Mouse (Mus musculus): ENCODE results near the gene Gm45062. TPM values are rescaled to one million over a fixed set of nuclear protein-coding genes. Genes with fewer than 3 reads are reported as not detected.

Gm45062 gene
- polyA plus RNA-seq, 1 experiment from 2014 or later, result 9.1 TPM

GRCm38 (mm10) chr6:8360805-8361204, 101.6 kb downstream of the Gm45062 start:
- no peak for DNase-seq (ENCODE audit: low spot score)
- Histone ChIP-seq H3K4me1 (no peaks in the 10 kb centered on the region), H3K27ac (no peak overlapping the region), H3K36me3 (no peaks in the 10 kb centered on the region), H3K9me3 (no peaks in the 10 kb centered on the region), H3K4me3 (no peak overlapping the region), H3K27me3 (ENCODE audit: insufficient read depth, poor library complexity, severe bottlenecking) (no peaks in the 10 kb centered on the region)
- WGBS, result 85% methylated on average over 7 of the region's 7 CpGs

- WGBS, result 67% methylated on average over 12 of the region's 12 CpGs
- DNase-seq (ENCODE audit: low spot score), result no peak
Observed at GRCm38 (mm10) chr6:8364033-8364756, 104.9 kb downstream of the Gm45062 start.

GRCm38 (mm10) chr6:8364757-8365150, 105.5 kb downstream of the Gm45062 start:
- no peaks in the 10 kb centered on the region for H3K4me1 ChIP-seq
- 85% methylated on average over 11 of the region's 11 CpGs for WGBS
- H3K36me3 ChIP-seq, result no peaks in the 10 kb centered on the region
- H3K4me3 ChIP-seq, result no peak overlapping the region
- no peaks in the 10 kb centered on the region for H3K9me3 ChIP-seq
- DNase-seq (ENCODE audit: low spot score), result no peak
- no peaks in the 10 kb centered on the region for H3K27me3 ChIP-seq (ENCODE audit: insufficient read depth, poor library complexity, severe bottlenecking)
- H3K27ac ChIP-seq, result no peak overlapping the region

More at GRCm38 (mm10) chr6:8364033-8364756, 104.9 kb downstream of the Gm45062 start:
- Histone ChIP-seq H3K27me3 (ENCODE audit: insufficient read depth, poor library complexity, severe bottlenecking) (no peaks in the 10 kb centered on the region), H3K36me3 (no peaks in the 10 kb centered on the region), H3K4me1 (no peaks in the 10 kb centered on the region), H3K4me3 (no peak overlapping the region), H3K9me3 (no peaks in the 10 kb centered on the region), H3K27ac (no peak overlapping the region)

- H3K9me3 ChIP-seq, result no peaks in the 10 kb centered on the region
- DNase-seq (ENCODE audit: low spot score), result no peak
- no peaks in the 10 kb centered on the region for H3K27me3 ChIP-seq (ENCODE audit: insufficient read depth, poor library complexity, severe bottlenecking)
- no peaks in the 10 kb centered on the region for H3K36me3 ChIP-seq
- WGBS, result 85% methylated on average over 4 of the region's 4 CpGs
- H3K4me1 ChIP-seq, result no peaks in the 10 kb centered on the region
- no peak overlapping the region for H3K4me3 ChIP-seq
- no peak overlapping the region for H3K27ac ChIP-seq
Observed at GRCm38 (mm10) chr6:8367675-8368074, 108.4 kb downstream of the Gm45062 start.

GRCm38 (mm10) chr6:8368198-8368864, 109.1 kb downstream of the Gm45062 start:
- H3K27ac ChIP-seq, result no peak overlapping the region
- WGBS, result 76% methylated on average over 2 of the region's 2 CpGs
- H3K4me1 ChIP-seq, result no peaks in the 10 kb centered on the region
- no peaks in the 10 kb centered on the region for H3K9me3 ChIP-seq
- DNase-seq (ENCODE audit: low spot score), result no peak
- H3K4me3 ChIP-seq, result no peak overlapping the region
- H3K27me3 ChIP-seq (ENCODE audit: insufficient read depth, poor library complexity, severe bottlenecking), result no peaks in the 10 kb centered on the region
- no peaks in the 10 kb centered on the region for H3K36me3 ChIP-seq

- Histone ChIP-seq H3K4me3 (no peak overlapping the region), H3K27ac (no peak overlapping the region), H3K4me1 (peaks cover 3% of the 10 kb centered on the region; the same call in 1 of the 2 replicates), H3K27me3 (ENCODE audit: insufficient read depth, poor library complexity, severe bottlenecking) (no peaks in the 10 kb centered on the region), H3K9me3 (no peaks in the 10 kb centered on the region), H3K36me3 (no peaks in the 10 kb centered on the region)
- no peak for DNase-seq (ENCODE audit: low spot score)
- WGBS, result 86% methylated on average over 3 of the region's 3 CpGs
Observed at GRCm38 (mm10) chr6:8370624-8371023, 111.4 kb downstream of the Gm45062 start.

GRCm38 (mm10) chr6:8373051-8373450, 113.8 kb downstream of the Gm45062 start:
- no peak overlapping the region for H3K27ac ChIP-seq
- no peaks in the 10 kb centered on the region for H3K9me3 ChIP-seq
- no peaks in the 10 kb centered on the region for H3K27me3 ChIP-seq (ENCODE audit: insufficient read depth, poor library complexity, severe bottlenecking)
- no peak overlapping the region for H3K4me3 ChIP-seq
- no peak for DNase-seq (ENCODE audit: low spot score)
- 0 out of 2 replicates have a peak, but pooled peaks cover 6% of the 10 kb centered on the region for H3K36me3 ChIP-seq
- WGBS, result 70% methylated on average over 2 of the region's 2 CpGs
- H3K4me1 ChIP-seq, result peaks cover 3% of the 10 kb centered on the region; the same call in 1 of the 2 replicates

- DNase-seq (ENCODE audit: low spot score), result no peak
- no peak overlapping the region for H3K4me3 ChIP-seq
- H3K27ac ChIP-seq, result no peak overlapping the region
- H3K4me1 ChIP-seq, result peaks cover 3% of the 10 kb centered on the region; the same call in 1 of the 2 replicates
- H3K36me3 ChIP-seq, result 0 out of 2 replicates have a peak, but pooled peaks cover 7% of the 10 kb centered on the region
- WGBS, result 41% methylated on average over 8 of the region's 8 CpGs
- no peaks in the 10 kb centered on the region for H3K27me3 ChIP-seq (ENCODE audit: insufficient read depth, poor library complexity, severe bottlenecking)
- no peaks in the 10 kb centered on the region for H3K9me3 ChIP-seq
Observed at GRCm38 (mm10) chr6:8373851-8374250, 114.6 kb downstream of the Gm45062 start.

- H3K4me1 ChIP-seq, result peaks cover 3% of the 10 kb centered on the region; the same call in 1 of the 2 replicates
- DNase-seq (ENCODE audit: low spot score), result no peak
- no peak overlapping the region for H3K27ac ChIP-seq
- WGBS, result 67% methylated on average over 6 of the region's 6 CpGs
- no peaks in the 10 kb centered on the region for H3K27me3 ChIP-seq (ENCODE audit: insufficient read depth, poor library complexity, severe bottlenecking)
- no peaks in the 10 kb centered on the region for H3K9me3 ChIP-seq
- H3K36me3 ChIP-seq, result 0 out of 2 replicates have a peak, but pooled peaks cover 10% of the 10 kb centered on the region
- H3K4me3 ChIP-seq, result no peak overlapping the region
Observed at GRCm38 (mm10) chr6:8374290-8374689, 115.0 kb downstream of the Gm45062 start.

GRCm38 (mm10) chr6:8374712-8375111, 115.5 kb downstream of the Gm45062 start:
- DNase-seq (ENCODE audit: low spot score), result no peak
- 0 out of 2 replicates have a peak, but pooled peaks cover 10% of the 10 kb centered on the region for H3K36me3 ChIP-seq
- H3K27ac ChIP-seq, result no peak overlapping the region
- WGBS, result 89% methylated on average over 4 of the region's 4 CpGs
- no peaks in the 10 kb centered on the region for H3K9me3 ChIP-seq
- no peaks in the 10 kb centered on the region for H3K27me3 ChIP-seq (ENCODE audit: insufficient read depth, poor library complexity, severe bottlenecking)
- H3K4me1 ChIP-seq, result peaks cover 3% of the 10 kb centered on the region; the same call in 1 of the 2 replicates
- H3K4me3 ChIP-seq, result no peak overlapping the region

GRCm38 (mm10) chr6:8376351-8376750, 117.1 kb downstream of the Gm45062 start:
- Histone ChIP-seq H3K27ac (no peak overlapping the region), H3K9me3 (no peaks in the 10 kb centered on the region), H3K4me3 (no peak overlapping the region), H3K4me1 (peaks cover 3% of the 10 kb centered on the region; the same call in 1 of the 2 replicates), H3K36me3 (0 out of 2 replicates have a peak, but pooled peaks cover 10% of the 10 kb centered on the region), H3K27me3 (ENCODE audit: insufficient read depth, poor library complexity, severe bottlenecking) (no peaks in the 10 kb centered on the region)
- DNase-seq (ENCODE audit: low spot score), result no peak
- WGBS, result 92% methylated on average over 5 of the region's 5 CpGs

GRCm38 (mm10) chr6:8377667-8378066, 118.4 kb downstream of the Gm45062 start:
- DNase-seq (ENCODE audit: low spot score), result no peak
- Histone ChIP-seq H3K4me1 (peaks cover 3% of the 10 kb centered on the region; the same call in 1 of the 2 replicates), H3K27ac (no peak overlapping the region), H3K27me3 (ENCODE audit: insufficient read depth, poor library complexity, severe bottlenecking) (no peaks in the 10 kb centered on the region), H3K4me3 (no peak overlapping the region), H3K9me3 (no peaks in the 10 kb centered on the region), H3K36me3 (0 out of 2 replicates have a peak, but pooled peaks cover 10% of the 10 kb centered on the region)
- WGBS, result 90% methylated on average over 8 of the region's 8 CpGs

- H3K9me3 ChIP-seq, result no peaks in the 10 kb centered on the region
- 95% methylated on average over 2 of the region's 2 CpGs for WGBS
Observed at GRCm38 (mm10) chr6:8389307-8389706, 130.1 kb downstream of the Gm45062 start.

More at GRCm38 (mm10) chr6:8389307-8389706, 130.1 kb downstream of the Gm45062 start:
- no peak overlapping the region for H3K27ac ChIP-seq
- no peak overlapping the region for H3K4me3 ChIP-seq
- H3K4me1 ChIP-seq, result no peaks in the 10 kb centered on the region; the same call in 1 of the 2 replicates
- H3K27me3 ChIP-seq (ENCODE audit: insufficient read depth, poor library complexity, severe bottlenecking), result no peaks in the 10 kb centered on the region
- H3K36me3 ChIP-seq, result no peaks in the 10 kb centered on the region
- DNase-seq (ENCODE audit: low spot score), result no peak

Data from heart, embryonic 10.5 days (tissue).